Mouse (Mus musculus) neutrophil, adult 65 days (primary cell): Measurements from ENCODE around the gene Elac2. TPM values are rescaled to one million over a fixed set of nuclear protein-coding genes. Genes with fewer than 3 reads are reported as not detected.

Experiments used
- total RNA-seq: library from RNA; stranded (reverse); gene quantifications from 2 replicates; pipeline ENCODE4 v1.2.4, GENCODE M21; 2023

Gene Elac2
- 6.1 and 6.4 TPM in 2 replicates for total RNA-seq

DNA sequence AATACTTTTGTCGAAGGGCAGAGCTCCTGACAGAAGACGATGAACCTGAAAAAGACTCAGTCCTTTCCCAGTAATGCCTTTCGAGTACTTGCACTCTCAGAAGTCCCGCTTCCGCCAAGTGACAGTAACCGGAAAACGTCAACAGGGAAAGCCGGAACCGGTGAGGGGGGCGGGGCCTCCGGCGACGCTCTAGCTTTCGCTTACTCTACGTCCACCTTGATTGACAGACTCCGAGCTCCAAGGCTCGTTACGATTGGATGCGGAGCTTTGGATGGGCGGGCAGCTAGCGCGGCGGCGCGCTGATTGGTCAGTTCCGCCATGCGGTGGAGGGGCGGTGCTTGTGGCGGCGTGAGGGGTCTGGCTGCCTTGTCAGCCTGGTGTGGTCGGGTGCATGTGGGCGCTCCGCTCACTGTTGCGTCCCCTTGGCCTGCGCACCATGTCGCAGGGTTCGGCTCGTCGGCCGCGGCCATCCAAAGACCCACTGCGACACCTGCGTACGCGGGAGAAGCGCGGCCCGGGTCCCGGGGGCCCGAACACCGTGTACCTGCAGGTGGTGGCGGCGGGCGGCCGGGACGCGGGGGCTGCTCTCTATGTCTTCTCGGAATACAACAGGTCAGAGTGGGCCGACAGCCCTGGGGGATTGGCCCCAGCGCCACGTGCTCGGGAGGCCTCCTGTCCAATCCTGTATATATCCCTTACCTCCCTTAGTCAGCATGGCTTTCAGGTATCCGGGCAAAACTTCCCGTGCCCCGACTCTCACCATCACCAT, at the start of gene Elac2:
Gene Elac2, plus strand, starts transcription at position 319 of the 769 bp plus-strand sequence.

Other genes with a start within 250 kb of the Elac2 start
- gene 1700086D15Rik, start 180.9 kb downstream of the Elac2 start, total RNA-seq: not detected in 2 replicates
- gene Arhgap44, start 183.9 kb downstream of the Elac2 start, total RNA-seq: not detected in 2 replicates